Mouse (Mus musculus): ENCODE results near the gene Gm11563.
"Not testable (repeated sequence)": the region's sequence is repeated elsewhere in the genome, so short reads cannot be mapped to it uniquely, and the experiment has no call there.

Gene Gm11563

GRCm38 (mm10) chr11:99658467-99659010, at the start of gene Gm11563:
Gm11563 (minus strand) TSS chr11:99658960.
- not testable (repeated sequence) for DNase-seq (ENCODE audit: low read depth)

- no peak for DNase-seq (ENCODE audit: low read depth)
Measured at GRCm38 (mm10) chr11:99690463-99690862, 31.7 kb upstream of the Gm11563 start, which contains the start of gene Gm14190. Gm14190 (minus strand) TSS chr11:99690740.

- DNase-seq (ENCODE audit: low read depth): not testable (repeated sequence)
Measured at GRCm38 (mm10) chr11:99685235-99685634, 26.5 kb upstream of the Gm11563 start.

GRCm38 (mm10) chr11:99683481-99683880, 24.7 kb upstream of the Gm11563 start:
- DNase-seq (ENCODE audit: low read depth): no peak

GRCm38 (mm10) chr11:99665860-99666259, 7.1 kb upstream of the Gm11563 start, which contains the start of gene Krtap4-6:
Krtap4-6 (minus strand) TSS chr11:99665960.
- DNase-seq (ENCODE audit: low read depth): no peak

GRCm38 (mm10) chr11:99662802-99663201, 4.0 kb upstream of the Gm11563 start:
- DNase-seq (ENCODE audit: low read depth): no peak

GRCm38 (mm10) chr11:99659256-99659655, 496 bp upstream of the Gm11563 start:
- no peak for DNase-seq (ENCODE audit: low read depth)

GRCm38 (mm10) chr11:99657051-99657450, 1.7 kb downstream of the Gm11563 start:
- DNase-seq (ENCODE audit: low read depth): no peak

- DNase-seq (ENCODE audit: low read depth): no peak
Measured at GRCm38 (mm10) chr11:99650136-99650535, 8.6 kb downstream of the Gm11563 start, which contains the start of gene Gm11555. Gm11555 (minus strand) TSS chr11:99650236.

GRCm38 (mm10) chr11:99646444-99646843, 12.3 kb downstream of the Gm11563 start:
- no peak for DNase-seq (ENCODE audit: low read depth)

GRCm38 (mm10) chr11:99644351-99644750, 14.4 kb downstream of the Gm11563 start:
- no peak for DNase-seq (ENCODE audit: low read depth)

- DNase-seq (ENCODE audit: low read depth): not testable (repeated sequence)
Measured at GRCm38 (mm10) chr11:99643635-99644139, 15.1 kb downstream of the Gm11563 start, which contains the start of gene Krtap4-7. Krtap4-7 (minus strand) TSS chr11:99644089.

GRCm38 (mm10) chr11:99640926-99641325, 17.8 kb downstream of the Gm11563 start:
- no peak for DNase-seq (ENCODE audit: low read depth)

- no peak for DNase-seq (ENCODE audit: low read depth)
Measured at GRCm38 (mm10) chr11:99637086-99637485, 21.7 kb downstream of the Gm11563 start.

GRCm38 (mm10) chr11:99634653-99635134, 24.1 kb downstream of the Gm11563 start, which contains the start of gene Krtap4-2:
Krtap4-2 (minus strand) TSS chr11:99635084.
- DNase-seq (ENCODE audit: low read depth): no peak

- DNase-seq (ENCODE audit: low read depth): no peak
Measured at GRCm38 (mm10) chr11:99633293-99633692, 25.5 kb downstream of the Gm11563 start.

GRCm38 (mm10) chr11:99630890-99631289, 27.9 kb downstream of the Gm11563 start:
- no peak for DNase-seq (ENCODE audit: low read depth)

GRCm38 (mm10) chr11:99628138-99628537, 30.6 kb downstream of the Gm11563 start, which contains the start of gene Krtap4-1:
Krtap4-1 (minus strand) TSS chr11:99628238.
- no peak for DNase-seq (ENCODE audit: low read depth)

GRCm38 (mm10) chr11:99620335-99620734, 38.4 kb downstream of the Gm11563 start, which contains the start of gene Gm11562:
Gm11562 (minus strand) TSS chr11:99620435.
- DNase-seq (ENCODE audit: low read depth): no peak

GRCm38 (mm10) chr11:99614796-99615363, 43.9 kb downstream of the Gm11563 start, which contains the start of gene Krtap2-4:
Krtap2-4 (minus strand) TSS chr11:99614846.
- no peak for DNase-seq (ENCODE audit: low read depth)

- DNase-seq (ENCODE audit: low read depth): not testable (repeated sequence)
Measured at GRCm38 (mm10) chr11:99610089-99610488, 48.7 kb downstream of the Gm11563 start, which contains the start of gene Gm11937. Gm11937 (minus strand) TSS chr11:99610189.

GRCm38 (mm10) chr11:99609126-99609525, 49.6 kb downstream of the Gm11563 start:
- no peak for DNase-seq (ENCODE audit: low read depth)
